Mouse (Mus musculus): ENCODE results near the gene Cyb5r4.
"Not testable (repeated sequence)": the region's sequence is repeated elsewhere in the genome, so short reads cannot be mapped to it uniquely, and the experiment has no call there.

Cyb5r4 gene

DNA sequence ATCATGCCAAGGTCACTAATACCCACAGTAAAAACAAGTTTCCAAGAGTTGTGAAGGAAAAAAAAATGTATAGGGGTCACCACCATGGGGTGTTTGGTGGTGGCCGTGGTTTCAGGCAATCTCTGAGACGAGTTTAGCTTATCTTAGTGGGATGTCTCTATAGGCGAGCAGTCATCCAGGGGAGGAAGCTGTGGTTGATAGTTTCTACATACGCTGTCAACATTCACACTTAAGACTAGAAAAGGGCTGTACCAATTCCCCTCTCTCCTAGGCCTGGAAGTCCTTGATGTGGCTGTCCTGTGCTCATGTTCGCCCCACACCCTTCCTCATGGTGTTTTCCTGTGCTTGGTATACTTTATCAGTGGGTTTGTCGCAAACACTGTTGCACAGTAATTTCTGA lies 4.0 kb downstream of the Cyb5r4 start:
- no peak for DNase-seq (ENCODE audit: low spot score in 2 of 2)

GRCm38 (mm10) chr9:87027423-87028084 lies 5.7 kb downstream of the Cyb5r4 start:
- no peak for DNase-seq (ENCODE audit: low spot score in 2 of 2)

GRCm38 (mm10) chr9:87032196-87032595 lies 10.4 kb downstream of the Cyb5r4 start:
- DNase-seq (ENCODE audit: low spot score in 2 of 2): no peak

DNA sequence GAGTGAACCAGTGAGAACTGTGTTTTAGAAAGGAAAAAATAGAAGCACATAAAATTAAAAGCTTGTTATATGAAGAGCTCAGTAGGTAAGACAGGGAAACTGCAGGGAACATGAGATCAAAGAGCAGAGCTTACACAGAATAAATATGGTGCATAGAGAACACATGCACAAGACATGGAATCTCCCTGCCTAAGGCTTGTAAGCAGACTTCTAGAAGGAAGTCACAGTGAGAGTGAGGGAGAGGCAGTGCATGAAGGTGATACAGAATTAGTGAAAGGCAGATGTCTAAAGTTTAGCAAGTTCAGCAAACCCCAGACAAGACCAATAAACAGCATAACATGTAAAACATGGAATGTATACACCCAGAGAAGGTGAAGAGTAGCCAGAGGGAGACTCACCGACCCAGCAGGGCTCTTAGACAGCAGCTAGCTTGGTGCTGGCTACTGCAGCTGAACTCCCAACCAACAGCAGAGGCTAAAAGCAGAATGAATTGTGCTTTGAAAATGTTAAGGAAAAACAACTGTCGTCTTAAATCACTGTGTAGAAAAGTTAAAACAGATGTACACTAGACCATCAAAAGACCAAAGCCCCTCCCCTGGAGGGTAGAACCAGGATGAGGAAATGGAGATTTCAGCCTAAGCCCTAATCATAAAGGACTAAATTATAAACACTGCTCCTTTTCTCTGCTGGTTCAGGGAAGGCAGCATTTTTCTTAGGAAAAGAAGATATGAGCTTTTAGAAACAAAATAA lies 13.2 kb downstream of the Cyb5r4 start:
- DNase-seq (ENCODE audit: low spot score in 2 of 2): no peak

GRCm38 (mm10) chr9:87049425-87049824 lies 27.6 kb downstream of the Cyb5r4 start:
- DNase-seq (ENCODE audit: low spot score in 2 of 2): no peak

GRCm38 (mm10) chr9:87055547-87056235 lies 33.9 kb downstream of the Cyb5r4 start:
- DNase-seq (ENCODE audit: low spot score in 2 of 2): no peak

DNA sequence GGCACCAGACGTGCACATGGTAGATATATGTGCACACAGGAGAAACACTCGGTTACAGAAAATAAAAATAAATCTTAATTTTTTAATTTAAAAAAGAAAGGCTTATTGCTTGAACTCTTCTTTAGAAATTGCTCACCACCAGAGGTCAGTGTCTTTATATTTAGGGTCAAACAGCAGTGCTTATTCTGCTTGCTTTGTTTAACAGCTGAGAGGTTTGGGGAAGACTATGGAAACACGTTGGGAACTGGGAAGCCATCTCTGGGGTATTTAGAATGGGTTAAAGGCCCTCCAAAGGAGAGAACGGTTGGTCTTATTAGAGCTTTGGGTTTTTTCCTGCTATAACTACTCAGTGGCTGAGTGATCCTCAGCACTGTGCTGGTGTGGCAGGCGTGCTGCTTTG lies 40.5 kb downstream of the Cyb5r4 start:
- no peak for DNase-seq (ENCODE audit: low spot score in 2 of 2)

- no peak for DNase-seq (ENCODE audit: low spot score in 2 of 2)
These were observed 46.3 kb downstream of the Cyb5r4 start for GRCm38 (mm10) chr9:87068160-87068559.

DNA sequence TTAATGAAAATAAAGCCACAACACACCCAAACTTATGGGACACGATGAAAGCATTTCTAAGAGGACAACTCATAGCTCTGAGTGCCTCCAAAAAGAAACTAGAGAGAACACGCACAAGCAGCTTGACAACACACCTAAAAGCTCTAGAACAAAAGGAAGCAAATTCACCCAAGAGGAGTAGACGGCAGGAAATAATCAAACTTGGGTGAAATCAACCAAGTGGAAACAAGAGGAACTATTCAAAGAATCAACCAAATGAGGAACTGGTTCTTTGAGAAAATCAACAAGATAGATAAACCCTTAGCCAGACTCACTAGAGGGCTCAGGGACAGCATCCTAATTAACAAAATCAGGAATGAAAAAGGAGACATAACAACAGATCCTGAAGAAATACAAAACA lies 49.8 kb downstream of the Cyb5r4 start:
- DNase-seq (ENCODE audit: low spot score in 2 of 2): not testable (repeated sequence)

DNA sequence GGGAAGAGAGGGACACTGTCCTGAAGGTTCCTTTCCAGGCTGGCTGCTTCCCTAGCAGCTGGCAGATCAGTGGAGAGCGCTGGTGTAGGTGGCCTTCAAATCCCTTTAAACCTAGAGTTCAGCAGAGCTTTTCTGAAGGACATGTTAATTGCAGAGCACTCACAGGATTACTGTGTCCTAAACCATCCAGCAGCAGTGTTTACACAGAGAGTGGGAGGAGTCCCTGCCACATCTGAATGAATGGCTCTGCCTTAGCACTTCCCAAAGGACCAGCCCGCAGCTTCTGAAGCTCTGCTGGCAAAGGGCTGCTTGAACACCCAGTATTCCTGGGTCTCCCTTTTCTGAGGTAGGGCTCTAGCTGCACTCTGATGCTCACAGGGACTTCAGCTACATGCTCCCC lies 56.1 kb downstream of the Cyb5r4 start:
- DNase-seq (ENCODE audit: low spot score in 2 of 2): no peak

GRCm38 (mm10) chr9:87079511-87079910 lies 57.7 kb downstream of the Cyb5r4 start:
- DNase-seq (ENCODE audit: low spot score in 2 of 2): no peak

GRCm38 (mm10) chr9:87086991-87087390 lies 65.2 kb downstream of the Cyb5r4 start:
- no peak for DNase-seq (ENCODE audit: low spot score in 2 of 2)

DNA sequence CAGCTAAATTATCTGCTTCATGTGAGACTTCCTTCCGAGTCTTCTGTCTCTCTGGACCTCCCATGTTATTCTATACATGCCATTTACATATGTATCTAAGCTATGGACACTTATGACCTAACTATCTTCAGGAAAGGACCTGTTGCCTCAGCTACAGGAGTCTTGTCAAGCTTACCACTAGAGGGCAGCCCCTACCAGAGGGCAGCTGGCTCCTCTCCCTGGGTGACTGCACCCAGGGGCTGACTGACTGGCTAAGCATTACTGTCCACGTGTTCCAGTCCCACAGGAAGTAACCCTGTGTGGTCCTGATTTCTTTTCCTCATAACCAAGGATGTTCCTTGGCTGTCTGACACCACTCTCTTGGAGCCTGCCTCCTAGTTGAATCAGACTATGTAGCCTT lies 76.2 kb downstream of the Cyb5r4 start:
- no peak for DNase-seq (ENCODE audit: low spot score in 2 of 2)

GRCm38 (mm10) chr9:87115019-87115418 lies 93.2 kb downstream of the Cyb5r4 start:
- no peak for DNase-seq (ENCODE audit: low spot score in 2 of 2)

DNA sequence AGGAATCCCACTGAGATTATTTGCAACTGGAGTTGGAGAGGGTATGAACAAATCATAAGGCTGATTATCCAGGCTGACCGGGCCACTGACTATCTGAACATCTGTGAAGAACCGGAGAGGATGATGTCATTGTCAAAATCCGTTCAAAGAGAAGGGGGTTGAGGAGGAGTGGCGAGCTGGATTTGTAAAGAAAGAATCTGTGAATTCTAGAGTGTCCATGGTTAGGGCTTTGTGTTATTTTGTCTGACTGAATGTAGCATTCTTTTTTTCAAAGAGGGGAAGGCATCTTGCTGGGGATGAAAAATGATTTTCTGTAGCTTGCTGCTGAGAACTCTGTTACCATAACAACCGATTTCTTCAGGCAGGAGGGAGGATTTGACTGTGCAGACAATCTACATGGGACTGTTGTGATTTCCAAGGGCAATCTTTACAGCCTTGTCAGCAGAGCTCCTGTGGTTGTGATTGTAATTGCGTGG lies 93.7 kb downstream of the Cyb5r4 start:
- DNase-seq (ENCODE audit: low spot score in 2 of 2): no peak

DNA sequence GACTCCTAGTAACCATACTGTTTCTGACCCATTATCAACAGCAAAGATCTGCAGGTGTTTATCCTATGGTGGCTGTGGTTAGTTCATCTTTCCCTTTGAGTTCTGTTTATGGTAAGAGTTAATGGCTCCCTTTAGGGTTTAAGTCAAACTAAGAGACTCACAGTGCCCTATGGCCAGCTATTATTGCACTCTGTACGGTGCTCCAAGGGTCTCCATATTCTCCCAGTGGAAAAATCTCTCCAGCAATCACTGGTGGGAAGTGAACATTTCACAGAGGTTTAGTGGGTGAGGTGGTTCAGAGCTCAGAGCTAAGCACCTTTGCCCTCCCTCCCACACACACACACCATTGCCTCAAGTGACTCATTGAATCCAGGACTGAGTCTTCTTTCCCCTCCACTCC lies 94.2 kb downstream of the Cyb5r4 start:
- DNase-seq (ENCODE audit: low spot score in 2 of 2): no peak

DNA sequence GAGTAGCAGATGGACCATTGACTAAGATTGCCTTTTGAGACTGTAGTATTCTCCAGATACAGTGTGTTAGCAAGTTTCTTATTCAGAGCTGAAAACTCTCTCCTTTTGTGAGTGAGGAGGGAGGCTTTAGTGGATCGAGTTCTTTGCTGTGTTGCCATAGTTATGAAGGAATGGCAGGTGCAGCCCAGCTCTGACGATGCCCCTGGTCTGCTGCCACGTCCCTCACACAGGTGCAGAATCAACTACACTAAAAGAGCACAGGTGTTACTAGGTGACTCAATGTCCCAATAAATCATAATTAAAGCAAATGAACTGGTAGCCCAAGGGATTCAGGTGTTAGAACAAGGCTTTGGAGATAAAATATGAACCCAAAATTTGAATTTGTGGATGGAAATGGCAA lies 97.2 kb downstream of the Cyb5r4 start:
- DNase-seq (ENCODE audit: low spot score in 2 of 2): no peak

GRCm38 (mm10) chr9:87121956-87122493 lies 100.2 kb downstream of the Cyb5r4 start:
- no peak for DNase-seq (ENCODE audit: low spot score in 2 of 2)

DNA sequence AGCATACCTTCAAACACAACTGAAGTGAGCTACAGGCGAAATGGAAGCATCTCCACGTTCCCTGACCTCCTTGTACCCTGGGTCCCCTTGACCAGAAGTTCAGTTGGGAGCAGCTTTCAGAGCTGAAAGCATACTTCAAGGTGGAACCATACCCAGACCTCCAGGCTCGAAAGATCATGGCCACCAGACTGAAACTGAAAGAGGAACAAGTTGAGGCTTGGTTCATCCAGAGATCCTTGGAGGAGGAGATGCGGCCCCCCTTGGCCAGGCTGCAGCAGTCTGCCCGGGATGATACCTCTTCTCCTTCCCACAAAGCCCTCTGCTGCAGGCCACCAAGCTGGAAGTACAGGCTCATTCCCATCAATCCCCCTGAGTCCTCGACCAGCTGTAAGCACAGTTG lies 105.2 kb downstream of the Cyb5r4 start:
- DNase-seq (ENCODE audit: low spot score in 2 of 2): not testable (repeated sequence)
